Mouse (Mus musculus): ENCODE data around the gene Rsg1. TPM values are rescaled to one million over a fixed set of nuclear protein-coding genes. Genes with fewer than 3 reads are reported as not detected.
A peak's percentile ranks its signal among the peaks of the same experiment; 100 is the strongest.

Gene Rsg1
- polyA plus RNA-seq, 1 experiment from 2014 or later, result 8.1 TPM

DNA sequence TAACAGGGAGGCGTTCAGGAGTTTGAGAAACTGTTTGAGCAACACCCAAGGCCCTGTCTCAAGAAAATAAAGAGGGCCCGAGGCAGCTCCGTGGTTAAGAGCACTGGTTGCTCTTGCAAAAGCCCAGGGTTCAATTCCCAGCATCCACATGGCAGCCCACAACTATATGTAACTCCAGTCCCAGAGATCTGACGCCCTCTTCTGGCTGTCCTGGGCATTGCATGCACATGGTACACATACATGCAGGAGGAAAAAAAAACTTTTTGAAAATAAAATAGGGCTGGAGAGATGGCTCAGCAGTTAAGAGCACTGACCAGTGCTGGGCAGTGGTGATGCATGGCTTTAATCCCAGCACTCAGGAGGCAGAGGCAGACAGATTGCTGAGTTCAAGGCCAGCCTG lies 54.6 kb downstream of the Rsg1 start:
- Histone ChIP-seq H3K9me3 (ENCODE audit: low read length) (no peaks in the 10 kb centered on the region), H3K27me3 (ENCODE audit: insufficient read depth, low read length) (no peaks in the 10 kb centered on the region), H3K4me3 (ENCODE audit: low read length) (no peak overlapping the region), H3K27ac (ENCODE audit: low read length) (no peak overlapping the region), H3K36me3 (ENCODE audit: insufficient read depth, low read length) (no peaks in the 10 kb centered on the region), H3K4me1 (ENCODE audit: insufficient read depth, low read length) (peaks cover 8% of the 10 kb centered on the region), H3K4me2 (replicated peaks; ENCODE audit: low read depth, low read length) (no peak overlapping the region), H3K9ac (replicated peaks; ENCODE audit: low read length) (no peak overlapping the region)
- ATAC-seq (ENCODE audit: low FRiP score, low TSS enrichment), result no peak
- WGBS, result 83% methylated on average over 4 of the region's 4 CpGs

- H3K27ac ChIP-seq (ENCODE audit: low read length), result no peak overlapping the region
- no peaks in the 10 kb centered on the region for H3K36me3 ChIP-seq (ENCODE audit: insufficient read depth, low read length)
- no peak for ATAC-seq (ENCODE audit: low FRiP score, low TSS enrichment)
- H3K9ac ChIP-seq (replicated peaks; ENCODE audit: low read length), result no peak overlapping the region
- no peak overlapping the region for H3K4me3 ChIP-seq (ENCODE audit: low read length)
- no peaks in the 10 kb centered on the region for H3K9me3 ChIP-seq (ENCODE audit: low read length)
- peaks cover 8% of the 10 kb centered on the region for H3K4me1 ChIP-seq (ENCODE audit: insufficient read depth, low read length)
- H3K4me2 ChIP-seq (replicated peaks; ENCODE audit: low read depth, low read length), result no peak overlapping the region
- H3K27me3 ChIP-seq (ENCODE audit: insufficient read depth, low read length), result no peaks in the 10 kb centered on the region
- 82% methylated on average over 6 of the region's 6 CpGs for WGBS
Observed at GRCm38 (mm10) chr4:141269080-141269479, 55.3 kb downstream of the Rsg1 start.

- no peak overlapping the region for H3K27ac ChIP-seq (ENCODE audit: low read length)
- no peak for ATAC-seq (ENCODE audit: low FRiP score, low TSS enrichment)
- H3K4me2 ChIP-seq (replicated peaks; ENCODE audit: low read depth, low read length), result no peak overlapping the region
- H3K4me1 ChIP-seq (ENCODE audit: insufficient read depth, low read length), result peaks cover 18% of the 10 kb centered on the region
- no peaks in the 10 kb centered on the region for H3K9me3 ChIP-seq (ENCODE audit: low read length)
- 53% methylated on average over 15 of the region's 15 CpGs for WGBS
- no peaks in the 10 kb centered on the region for H3K27me3 ChIP-seq (ENCODE audit: insufficient read depth, low read length)
- H3K9ac ChIP-seq (replicated peaks; ENCODE audit: low read length), result no peak overlapping the region
- H3K36me3 ChIP-seq (ENCODE audit: insufficient read depth, low read length), result no peaks in the 10 kb centered on the region
- H3K4me3 ChIP-seq (ENCODE audit: low read length), result no peak overlapping the region
Observed at GRCm38 (mm10) chr4:141270201-141270940, 56.6 kb downstream of the Rsg1 start.

- Histone ChIP-seq H3K27ac (ENCODE audit: low read length) (no peak overlapping the region), H3K9me3 (ENCODE audit: low read length) (no peaks in the 10 kb centered on the region), H3K36me3 (ENCODE audit: insufficient read depth, low read length) (no peaks in the 10 kb centered on the region), H3K4me3 (ENCODE audit: low read length) (no peak overlapping the region), H3K4me1 (ENCODE audit: insufficient read depth, low read length) (peaks cover 18% of the 10 kb centered on the region), H3K27me3 (ENCODE audit: insufficient read depth, low read length) (no peaks in the 10 kb centered on the region), H3K4me2 (replicated peaks; ENCODE audit: low read depth, low read length) (no peak overlapping the region), H3K9ac (replicated peaks; ENCODE audit: low read length) (no peak overlapping the region)
- no peak for ATAC-seq (ENCODE audit: low FRiP score, low TSS enrichment)
- 72% methylated on average over 6 of the region's 7 CpGs for WGBS
Observed at GRCm38 (mm10) chr4:141271228-141271627, 57.5 kb downstream of the Rsg1 start.

DNA sequence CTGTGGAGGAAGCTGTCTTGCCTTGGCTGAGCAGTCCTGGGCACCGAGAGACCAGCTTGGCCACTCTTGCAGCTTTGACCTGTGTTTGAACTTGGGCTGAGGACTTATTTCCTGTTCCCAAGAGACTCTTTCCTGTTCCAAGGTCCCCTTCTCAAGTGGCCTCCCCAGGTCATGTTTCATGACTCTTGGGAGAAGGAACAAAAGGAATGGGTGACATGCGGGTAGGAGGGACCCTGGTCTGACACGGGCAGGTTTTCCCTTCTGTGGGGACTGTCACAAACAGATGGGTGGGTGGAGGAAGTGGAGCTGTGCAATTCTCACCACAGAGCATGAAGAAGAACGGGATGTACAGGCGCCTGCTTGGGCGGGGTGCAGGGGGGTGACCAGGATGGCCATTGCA lies 58.0 kb downstream of the Rsg1 start:
- no peaks in the 10 kb centered on the region for H3K27me3 ChIP-seq (ENCODE audit: insufficient read depth, low read length)
- H3K4me2 ChIP-seq (replicated peaks; ENCODE audit: low read depth, low read length), result no peak overlapping the region
- peaks cover 18% of the 10 kb centered on the region for H3K4me1 ChIP-seq (ENCODE audit: insufficient read depth, low read length)
- ATAC-seq (ENCODE audit: low FRiP score, low TSS enrichment), result 0 out of 2 replicates have a peak, but pooled peaks have one; percentile 21
- no peak overlapping the region for H3K4me3 ChIP-seq (ENCODE audit: low read length)
- 43% methylated on average over 6 of the region's 6 CpGs for WGBS
- H3K9ac ChIP-seq (replicated peaks; ENCODE audit: low read length), result peak overlapping the region; percentile 1; the same call in 1 of the 2 replicates
- no peak overlapping the region for H3K27ac ChIP-seq (ENCODE audit: low read length)
- H3K9me3 ChIP-seq (ENCODE audit: low read length), result no peaks in the 10 kb centered on the region
- no peaks in the 10 kb centered on the region for H3K36me3 ChIP-seq (ENCODE audit: insufficient read depth, low read length)

DNA sequence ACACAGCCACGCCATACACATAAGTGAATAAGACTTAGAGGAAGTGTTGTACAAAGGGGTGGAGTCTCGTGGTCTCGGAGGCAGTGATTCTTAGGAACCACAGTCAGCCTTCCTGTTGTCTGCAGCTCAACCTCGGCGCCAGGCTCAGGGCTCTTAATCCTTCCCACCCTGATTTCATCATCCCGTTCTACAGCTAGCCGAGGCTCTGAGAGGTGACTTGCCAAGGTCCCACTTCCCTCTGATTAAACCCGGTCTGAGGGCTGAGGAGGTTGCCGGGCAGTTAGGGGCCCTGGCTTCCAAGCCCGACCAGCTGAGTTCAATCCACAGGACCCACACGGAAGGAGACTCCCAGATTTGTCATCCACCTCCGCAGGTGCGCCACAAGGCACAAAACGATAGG lies 59.1 kb downstream of the Rsg1 start:
- peaks cover 29% of the 10 kb centered on the region for H3K4me1 ChIP-seq (ENCODE audit: insufficient read depth, low read length)
- no peaks in the 10 kb centered on the region for H3K27me3 ChIP-seq (ENCODE audit: insufficient read depth, low read length)
- WGBS, result 20% methylated on average over 14 of the region's 14 CpGs
- peak overlapping the region; percentile 1; the same call in 1 of the 2 replicates for H3K4me3 ChIP-seq (ENCODE audit: low read length)
- H3K9me3 ChIP-seq (ENCODE audit: low read length), result no peaks in the 10 kb centered on the region
- H3K27ac ChIP-seq (ENCODE audit: low read length), result no peak overlapping the region
- no peaks in the 10 kb centered on the region for H3K36me3 ChIP-seq (ENCODE audit: insufficient read depth, low read length)
- ATAC-seq (ENCODE audit: low FRiP score, low TSS enrichment), result peak; percentile 10; the same call in 1 of the 2 replicates
- H3K9ac ChIP-seq (replicated peaks; ENCODE audit: low read length), result peak overlapping the region; percentile 52
- H3K4me2 ChIP-seq (replicated peaks; ENCODE audit: low read depth, low read length), result peak overlapping the region; percentile 41

DNA sequence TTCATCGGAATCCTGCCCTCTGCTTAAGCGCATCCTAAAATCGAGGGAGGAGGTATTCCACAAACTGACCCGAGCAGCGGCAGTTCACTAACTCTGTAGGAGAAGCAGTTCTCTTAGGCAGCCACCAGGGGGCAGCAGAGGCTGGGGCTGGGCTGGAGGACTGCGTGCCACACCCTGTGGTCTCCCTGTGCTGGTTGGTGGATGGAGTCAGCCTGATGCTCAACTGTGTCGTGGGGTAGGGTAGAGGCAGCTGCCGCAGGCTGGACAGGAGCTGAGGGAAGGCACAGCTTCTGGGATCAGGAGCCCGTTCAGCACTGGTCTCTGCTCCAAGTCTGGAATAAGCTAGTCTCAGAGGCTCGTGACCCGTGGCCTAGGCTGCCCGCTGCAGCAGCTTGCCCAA lies 59.5 kb downstream of the Rsg1 start:
- 22% methylated on average over 12 of the region's 12 CpGs for WGBS
- Histone ChIP-seq H3K4me3 (ENCODE audit: low read length) (peak overlapping the region; percentile 1; the same call in 1 of the 2 replicates), H3K27me3 (ENCODE audit: insufficient read depth, low read length) (no peaks in the 10 kb centered on the region), H3K36me3 (ENCODE audit: insufficient read depth, low read length) (no peaks in the 10 kb centered on the region), H3K27ac (ENCODE audit: low read length) (no peak overlapping the region), H3K4me1 (ENCODE audit: insufficient read depth, low read length) (peaks cover 33% of the 10 kb centered on the region), H3K9me3 (ENCODE audit: low read length) (no peaks in the 10 kb centered on the region), H3K4me2 (replicated peaks; ENCODE audit: low read depth, low read length) (peak overlapping the region; percentile 41), H3K9ac (replicated peaks; ENCODE audit: low read length) (peak overlapping the region; percentile 52)
- peak; percentile 79 for ATAC-seq (ENCODE audit: low FRiP score, low TSS enrichment)

- Histone ChIP-seq H3K36me3 (ENCODE audit: insufficient read depth, low read length) (no peaks in the 10 kb centered on the region), H3K4me1 (ENCODE audit: insufficient read depth, low read length) (peaks cover 47% of the 10 kb centered on the region), H3K27ac (ENCODE audit: low read length) (no peak overlapping the region), H3K4me3 (ENCODE audit: low read length) (no peak overlapping the region), H3K9me3 (ENCODE audit: low read length) (no peaks in the 10 kb centered on the region), H3K9ac (replicated peaks; ENCODE audit: low read length) (no peak overlapping the region), H3K27me3 (ENCODE audit: insufficient read depth, low read length) (no peaks in the 10 kb centered on the region), H3K4me2 (replicated peaks; ENCODE audit: low read depth, low read length) (no peak overlapping the region)
- no peak for ATAC-seq (ENCODE audit: low FRiP score, low TSS enrichment)
- WGBS, result 52% methylated on average over 23 of the region's 23 CpGs
Observed at GRCm38 (mm10) chr4:141274485-141275341, 61.0 kb downstream of the Rsg1 start.

Data from kidney, embryonic 16.5 days (tissue).